Mouse (Mus musculus) olfactory bulb, adult 2 months (tissue): ENCODE results near the gene Gm21970. TPM values are rescaled to one million over a fixed set of nuclear protein-coding genes. Genes with fewer than 3 reads are reported as not detected.

Source experiments
- H3K27ac ChIP-seq: fragments of 200-500 bp; 2 replicates; pipeline ENCODE4 v1.5.1; 2012; ENCODE audit warnings: low read depth, low read length; ENCODE audit not compliant: insufficient read depth
- H3K4me1 ChIP-seq: fragments of 200-500 bp; 2 replicates; pipeline ENCODE4 v1.6.1; 2012; ENCODE audit warnings: low read length; ENCODE audit not compliant: control insufficient read depth, insufficient read depth
- H3K4me3 ChIP-seq: fragments of 200-500 bp; 2 replicates; pipeline ENCODE4 v1.5.1; 2012; ENCODE audit warnings: mild to moderate bottlenecking, low read depth, low read length, moderate library complexity; ENCODE audit not compliant: insufficient read depth
- CTCF ChIP-seq: fragments of 200-500 bp; IDR thresholded peaks from 2 replicates; pipeline ENCODE4 v1.5.1; 2012; ENCODE audit warnings: low read depth, mild to moderate bottlenecking, low read length, moderate library complexity; ENCODE audit not compliant: insufficient read depth
- POLR2A ChIP-seq: fragments of 200-500 bp; IDR thresholded peaks from 2 replicates; pipeline ENCODE4 v1.6.1; 2012; ENCODE audit warnings: mild to moderate bottlenecking, low read depth, low read length, moderate library complexity; ENCODE audit not compliant: insufficient read depth
- WGBS: fragments of 180-500 bp; shearing (Covaris S2); methylation state at CpG from one replicate; pipeline ENCODE4 v1.1.7; 2018; 5-methylcytosine and 5-hydroxymethylcytosine counted together
- polyA plus RNA-seq: library from polyadenylated mRNA; stranded (reverse); fragments of >200 nt; gene quantifications from 2 replicates; pipeline ENCODE4 v1.2.4, GENCODE M21; 2012; ENCODE audit warnings: low replicate concordance; ENCODE audit not compliant: missing spikeins, insufficient read depth, insufficient read length

Gm21970 gene
- polyA plus RNA-seq, 1 experiment = not detected

GRCm38 (mm10) chr16:91363483-91363882 lies 28.0 kb upstream of the Gm21970 start:
- 63% methylated on average over 3 of the region's 3 CpGs for WGBS
- TF ChIP-seq POLR2A = no peak
- no peak for TF ChIP-seq CTCF
- H3K4me1 ChIP-seq = no peaks in the 10 kb centered on the region
- no peak overlapping the region for H3K4me3 ChIP-seq
- H3K27ac ChIP-seq = no peak overlapping the region

- Histone ChIP-seq H3K27ac (no peak overlapping the region), H3K4me1 (no peaks in the 10 kb centered on the region), H3K4me3 (no peak overlapping the region)
- no peak for TF ChIP-seq CTCF
- TF ChIP-seq POLR2A = no peak
These were observed 25.0 kb upstream of the Gm21970 start for GRCm38 (mm10) chr16:91366567-91366966.

- TF ChIP-seq POLR2A = no peak
- TF ChIP-seq CTCF = no peak
- Histone ChIP-seq H3K4me3 (no peak overlapping the region), H3K4me1 (no peaks in the 10 kb centered on the region), H3K27ac (no peak overlapping the region)
- WGBS = 88% methylated on average over 2 of the region's 2 CpGs
These were observed 24.5 kb upstream of the Gm21970 start for GRCm38 (mm10) chr16:91367066-91367465.

- peak within 1 kb of the TSS; percentile 75 for H3K27ac ChIP-seq
- TF ChIP-seq CTCF = no peak
- TF ChIP-seq POLR2A = peak; percentile 36; the same call in 1 of the 2 replicates
- H3K4me1 ChIP-seq = peaks cover 8% of the 10 kb centered on the region
- under 1% methylated on average over 62 of the region's 62 CpGs for WGBS
- peak within 1 kb of the TSS; percentile 78 for H3K4me3 ChIP-seq
These were observed 18.7 kb upstream of the Gm21970 start, which contains the start of gene Ifnar2 for GRCm38 (mm10) chr16:91372577-91373472. TSS of gene Ifnar2 (plus strand) at chr16:91372783.

- peak overlapping the region; percentile 78 for H3K4me3 ChIP-seq
- peaks cover 12% of the 10 kb centered on the region for H3K4me1 ChIP-seq
- WGBS = 25% methylated on average over 13 of the region's 13 CpGs
- TF ChIP-seq CTCF = no peak
- no peak for TF ChIP-seq POLR2A
- peak overlapping the region; percentile 75 for H3K27ac ChIP-seq
These were observed 17.9 kb upstream of the Gm21970 start for GRCm38 (mm10) chr16:91373473-91374252.

GRCm38 (mm10) chr16:91374253-91374634 lies 17.3 kb upstream of the Gm21970 start:
- no peak overlapping the region for H3K27ac ChIP-seq
- H3K4me1 ChIP-seq = peaks cover 12% of the 10 kb centered on the region
- 92% methylated on average over 3 of the region's 3 CpGs for WGBS
- H3K4me3 ChIP-seq = no peak overlapping the region
- TF ChIP-seq POLR2A (no peak), CTCF (no peak)

- Histone ChIP-seq H3K4me1 (peaks cover 12% of the 10 kb centered on the region), H3K27ac (no peak overlapping the region), H3K4me3 (no peak overlapping the region)
- WGBS = 58% methylated on average over 10 of the region's 10 CpGs
- no peak for TF ChIP-seq CTCF
- TF ChIP-seq POLR2A = no peak
These were observed 14.8 kb upstream of the Gm21970 start for GRCm38 (mm10) chr16:91376701-91377100.

- TF ChIP-seq CTCF = no peak
- no peak for TF ChIP-seq POLR2A
- H3K27ac ChIP-seq = no peak overlapping the region
- no peak overlapping the region for H3K4me3 ChIP-seq
- 58% methylated on average over 17 of the region's 17 CpGs for WGBS
- H3K4me1 ChIP-seq = peaks cover 10% of the 10 kb centered on the region
These were observed 13.0 kb upstream of the Gm21970 start for GRCm38 (mm10) chr16:91378431-91378986.
